Mouse (Mus musculus): ENCODE measurements around the gene Hk3. TPM values are rescaled to one million over a fixed set of nuclear protein-coding genes. Genes with fewer than 3 reads are reported as not detected.
A peak's percentile ranks its signal among the peaks of the same experiment; 100 is the strongest.

Hk3 gene
- polyA plus RNA-seq, 1 experiment from 2014 or later = 0.65 TPM

DNA sequence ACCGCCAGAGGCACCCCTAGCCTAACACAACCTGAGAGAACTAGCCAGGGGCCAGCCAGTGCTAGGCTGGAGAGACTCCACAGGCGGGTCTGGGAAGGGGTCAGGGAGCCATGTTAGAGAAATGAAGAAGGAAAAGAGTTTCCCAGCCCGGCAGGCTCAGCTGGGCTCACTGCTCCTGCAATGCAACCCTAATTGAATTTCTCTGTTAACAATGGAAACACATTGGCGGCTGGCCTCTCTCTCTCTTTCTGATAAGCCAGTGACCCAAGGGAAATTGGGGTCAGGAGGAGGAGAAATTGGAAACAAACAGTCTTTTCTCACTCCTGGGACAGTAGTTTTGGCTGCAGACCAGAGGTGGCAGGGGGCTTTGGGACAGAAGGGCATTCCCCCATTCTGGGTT, 26.6 kb downstream of the Hk3 start:
- no peak overlapping the region for H3K4me3 ChIP-seq
- H3K9me3 ChIP-seq = no peaks in the 10 kb centered on the region
- peak overlapping the region; percentile 62; the same call in 1 of the 2 replicates for H3K27ac ChIP-seq (replicated peaks)
- peaks cover 63% of the 10 kb centered on the region for H3K4me1 ChIP-seq
- H3K36me3 ChIP-seq (replicated peaks) = no peaks in the 10 kb centered on the region
- 6% methylated on average over 4 of the region's 4 CpGs for WGBS
- peak; percentile 47 for DNase-seq (ENCODE audit: low spot score)
- H3K27me3 ChIP-seq (replicated peaks; ENCODE audit: low read depth, poor library complexity, severe bottlenecking) = peaks cover 71% of the 10 kb centered on the region

GRCm38 (mm10) chr13:54992215-54992614, 29.0 kb downstream of the Hk3 start:
- Histone ChIP-seq H3K36me3 (replicated peaks) (no peaks in the 10 kb centered on the region), H3K4me1 (peaks cover 78% of the 10 kb centered on the region), H3K27ac (replicated peaks) (no peak overlapping the region), H3K27me3 (replicated peaks; ENCODE audit: low read depth, poor library complexity, severe bottlenecking) (peaks cover 62% of the 10 kb centered on the region), H3K4me3 (no peak overlapping the region), H3K9me3 (no peaks in the 10 kb centered on the region)
- 84% methylated on average over 7 of the region's 7 CpGs for WGBS
- DNase-seq (ENCODE audit: low spot score) = no peak

- H3K4me1 ChIP-seq = peaks cover 46% of the 10 kb centered on the region
- no peak for DNase-seq (ENCODE audit: low spot score)
- H3K4me3 ChIP-seq = no peak overlapping the region
- no peak overlapping the region for H3K27ac ChIP-seq (replicated peaks)
- no peaks in the 10 kb centered on the region for H3K9me3 ChIP-seq
- 48% methylated on average over 7 of the region's 7 CpGs for WGBS
- peaks cover 60% of the 10 kb centered on the region for H3K27me3 ChIP-seq (replicated peaks; ENCODE audit: low read depth, poor library complexity, severe bottlenecking)
- H3K36me3 ChIP-seq (replicated peaks) = no peaks in the 10 kb centered on the region
These were observed 32.9 kb downstream of the Hk3 start for GRCm38 (mm10) chr13:54988181-54988760.

GRCm38 (mm10) chr13:54987405-54987804, 33.8 kb downstream of the Hk3 start:
- 78% methylated on average over 9 of the region's 9 CpGs for WGBS
- Histone ChIP-seq H3K4me1 (peaks cover 37% of the 10 kb centered on the region), H3K27ac (replicated peaks) (no peak overlapping the region), H3K9me3 (no peaks in the 10 kb centered on the region), H3K36me3 (replicated peaks) (no peaks in the 10 kb centered on the region), H3K27me3 (replicated peaks; ENCODE audit: low read depth, poor library complexity, severe bottlenecking) (peaks cover 60% of the 10 kb centered on the region), H3K4me3 (no peak overlapping the region)
- no peak for DNase-seq (ENCODE audit: low spot score)

DNA sequence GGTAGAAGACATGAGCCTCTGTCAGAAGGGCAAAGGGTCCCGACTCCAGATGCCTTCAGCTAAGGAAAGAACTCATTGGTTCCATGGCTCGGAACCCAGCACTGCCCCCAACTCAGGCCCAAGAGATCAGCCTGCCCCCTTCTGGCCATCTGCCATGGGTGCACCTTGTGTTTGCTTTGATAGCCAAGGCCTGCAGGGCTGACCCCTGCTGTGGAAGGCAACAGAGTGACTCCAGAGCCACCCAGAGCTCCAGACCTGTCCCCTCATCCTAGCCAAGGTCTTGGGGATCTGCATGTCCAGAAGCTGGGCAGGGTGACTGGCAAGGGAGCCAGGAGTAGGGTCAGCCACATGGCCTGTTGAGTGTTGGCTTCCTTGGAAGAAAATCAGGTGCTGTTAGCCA, 37.6 kb downstream of the Hk3 start:
- Histone ChIP-seq H3K4me3 (no peak overlapping the region), H3K4me1 (peaks cover 46% of the 10 kb centered on the region), H3K36me3 (replicated peaks) (no peaks in the 10 kb centered on the region), H3K9me3 (no peaks in the 10 kb centered on the region), H3K27me3 (replicated peaks; ENCODE audit: low read depth, poor library complexity, severe bottlenecking) (peaks cover 73% of the 10 kb centered on the region), H3K27ac (replicated peaks) (no peak overlapping the region)
- peak; percentile 27 for DNase-seq (ENCODE audit: low spot score)
- 71% methylated on average over 2 of the region's 2 CpGs for WGBS

- no peak for DNase-seq (ENCODE audit: low spot score)
- Histone ChIP-seq H3K9me3 (no peaks in the 10 kb centered on the region), H3K27me3 (replicated peaks; ENCODE audit: low read depth, poor library complexity, severe bottlenecking) (peaks cover 71% of the 10 kb centered on the region), H3K27ac (replicated peaks) (no peak overlapping the region), H3K4me1 (peaks cover 41% of the 10 kb centered on the region), H3K4me3 (no peak overlapping the region), H3K36me3 (replicated peaks) (no peaks in the 10 kb centered on the region)
- 83% methylated on average over 8 of the region's 8 CpGs for WGBS
These were observed 38.2 kb downstream of the Hk3 start for GRCm38 (mm10) chr13:54983001-54983400.

GRCm38 (mm10) chr13:54980957-54981356, 40.2 kb downstream of the Hk3 start:
- DNase-seq (ENCODE audit: low spot score) = no peak
- Histone ChIP-seq H3K9me3 (no peaks in the 10 kb centered on the region), H3K36me3 (replicated peaks) (no peaks in the 10 kb centered on the region), H3K27me3 (replicated peaks; ENCODE audit: low read depth, poor library complexity, severe bottlenecking) (peaks cover 66% of the 10 kb centered on the region), H3K4me3 (no peak overlapping the region), H3K4me1 (peaks cover 44% of the 10 kb centered on the region), H3K27ac (replicated peaks) (no peak overlapping the region)
- WGBS = 68% methylated on average over 12 of the region's 12 CpGs

DNA sequence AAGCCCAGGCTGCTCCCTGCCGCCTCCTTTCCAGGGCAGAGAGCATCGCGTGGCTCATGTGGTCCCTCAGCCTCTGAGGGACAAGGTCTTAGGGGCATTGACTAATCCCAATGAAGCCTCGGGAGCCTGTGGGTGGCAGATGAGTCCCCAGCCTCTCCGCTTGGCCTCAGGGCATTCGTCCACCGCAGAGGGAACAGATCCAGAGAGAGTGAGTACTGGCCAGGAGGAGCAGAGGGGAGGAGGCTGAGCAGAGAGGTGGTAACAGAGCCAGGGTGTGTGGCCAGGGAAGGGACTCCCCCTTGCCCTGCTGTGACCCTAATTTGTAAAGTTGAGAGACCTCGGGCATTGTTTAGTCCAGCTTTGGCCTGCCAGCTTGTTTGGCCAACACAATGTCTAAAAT, 42.4 kb downstream of the Hk3 start:
- Histone ChIP-seq H3K4me1 (peaks cover 53% of the 10 kb centered on the region), H3K27ac (replicated peaks) (no peak overlapping the region), H3K9me3 (no peaks in the 10 kb centered on the region), H3K4me3 (no peak overlapping the region), H3K36me3 (replicated peaks) (no peaks in the 10 kb centered on the region), H3K27me3 (replicated peaks; ENCODE audit: low read depth, poor library complexity, severe bottlenecking) (peaks cover 56% of the 10 kb centered on the region)
- 23% methylated on average over 8 of the region's 8 CpGs for WGBS
- DNase-seq (ENCODE audit: low spot score) = no peak

DNA sequence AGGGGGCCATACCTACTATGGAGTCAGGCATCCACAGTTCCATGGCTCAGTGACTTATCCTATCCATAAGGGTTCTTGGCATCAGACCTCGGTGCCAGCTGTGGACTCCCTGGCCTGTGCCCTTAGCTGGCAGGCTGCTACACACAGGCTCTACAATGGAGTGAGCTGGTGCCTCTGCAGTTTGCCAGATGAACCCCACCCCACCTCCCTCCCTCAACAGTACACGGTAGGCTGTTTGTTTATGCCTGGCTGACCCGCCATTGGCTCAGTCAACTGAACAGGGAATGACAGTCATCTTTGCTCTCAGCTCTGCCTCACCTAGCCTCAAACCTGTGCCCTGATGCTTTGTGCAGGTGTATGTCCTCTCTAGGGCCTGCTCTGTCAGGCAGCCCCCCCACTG, 45.6 kb downstream of the Hk3 start:
- H3K27ac ChIP-seq (replicated peaks) = no peak overlapping the region
- H3K27me3 ChIP-seq (replicated peaks; ENCODE audit: low read depth, poor library complexity, severe bottlenecking) = peaks cover 32% of the 10 kb centered on the region
- DNase-seq (ENCODE audit: low spot score) = no peak
- no peaks in the 10 kb centered on the region for H3K9me3 ChIP-seq
- WGBS = 64% methylated on average over 3 of the region's 3 CpGs
- peaks cover 52% of the 10 kb centered on the region for H3K4me1 ChIP-seq
- H3K36me3 ChIP-seq (replicated peaks) = no peaks in the 10 kb centered on the region
- no peak overlapping the region for H3K4me3 ChIP-seq

DNA sequence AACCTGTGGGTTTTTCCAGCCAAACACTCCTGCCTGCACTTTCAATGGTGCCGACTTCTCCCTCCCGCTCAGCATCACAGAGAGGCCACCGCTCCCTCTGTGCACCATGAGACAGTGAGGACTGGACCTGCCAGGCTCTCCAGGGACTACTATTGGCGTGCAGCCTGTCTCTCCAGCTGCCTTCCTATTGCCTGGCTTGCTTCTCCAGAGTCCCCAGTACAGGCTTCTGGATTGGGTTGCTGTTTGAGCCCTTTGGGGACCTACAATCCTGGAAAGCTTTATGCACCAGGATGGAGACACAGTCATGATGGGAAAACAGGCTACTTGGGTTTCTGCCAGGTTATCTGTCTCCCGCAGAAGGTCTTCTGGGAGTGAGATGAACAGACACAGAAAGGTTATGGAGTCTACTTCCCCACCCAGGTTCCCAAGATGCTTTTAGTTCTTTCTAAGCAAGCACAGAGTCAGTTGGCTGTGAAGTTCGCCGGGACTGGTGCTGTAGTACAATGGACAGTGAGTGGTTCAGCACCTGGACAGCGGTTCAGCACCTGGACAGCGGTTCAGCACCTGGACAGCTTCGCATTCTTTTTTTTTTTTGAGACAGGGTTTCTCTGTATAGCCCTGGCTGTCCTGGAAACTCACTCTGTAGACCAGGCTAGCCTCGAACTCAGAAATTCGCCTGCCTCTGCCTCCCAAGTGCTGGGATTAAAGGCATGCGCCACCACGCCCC, 50.5 kb downstream of the Hk3 start:
- no peak overlapping the region for H3K27ac ChIP-seq (replicated peaks)
- peaks cover 29% of the 10 kb centered on the region for H3K27me3 ChIP-seq (replicated peaks; ENCODE audit: low read depth, poor library complexity, severe bottlenecking)
- H3K4me3 ChIP-seq = no peak overlapping the region
- peak; percentile 82 for DNase-seq (ENCODE audit: low spot score)
- 39% methylated on average over 14 of the region's 14 CpGs for WGBS
- peaks cover 55% of the 10 kb centered on the region for H3K4me1 ChIP-seq
- H3K36me3 ChIP-seq (replicated peaks) = no peaks in the 10 kb centered on the region
- H3K9me3 ChIP-seq = no peaks in the 10 kb centered on the region

- peaks cover 40% of the 10 kb centered on the region for H3K27me3 ChIP-seq (replicated peaks; ENCODE audit: low read depth, poor library complexity, severe bottlenecking)
These were observed 51.7 kb downstream of the Hk3 start for GRCm38 (mm10) chr13:54969513-54969912.

GRCm38 (mm10) chr13:54968636-54969035, 52.5 kb downstream of the Hk3 start:
- no peak overlapping the region for H3K27ac ChIP-seq (replicated peaks)
- no peaks in the 10 kb centered on the region for H3K9me3 ChIP-seq
- WGBS = 62% methylated on average over 5 of the region's 5 CpGs
- H3K4me1 ChIP-seq = peaks cover 57% of the 10 kb centered on the region
- H3K4me3 ChIP-seq = no peak overlapping the region
- no peak for DNase-seq (ENCODE audit: low spot score)
- H3K36me3 ChIP-seq (replicated peaks) = no peaks in the 10 kb centered on the region
- peaks cover 40% of the 10 kb centered on the region for H3K27me3 ChIP-seq (replicated peaks; ENCODE audit: low read depth, poor library complexity, severe bottlenecking)

More at GRCm38 (mm10) chr13:54969513-54969912, 51.7 kb downstream of the Hk3 start:
- no peaks in the 10 kb centered on the region for H3K36me3 ChIP-seq (replicated peaks)
- DNase-seq (ENCODE audit: low spot score) = no peak
- no peak overlapping the region for H3K27ac ChIP-seq (replicated peaks)
- H3K4me1 ChIP-seq = peaks cover 49% of the 10 kb centered on the region
- H3K9me3 ChIP-seq = no peaks in the 10 kb centered on the region
- WGBS = 56% methylated on average over 9 of the region's 9 CpGs
- H3K4me3 ChIP-seq = 0 out of 2 replicates have a peak overlapping the region, but pooled peaks have one; percentile 13

DNA sequence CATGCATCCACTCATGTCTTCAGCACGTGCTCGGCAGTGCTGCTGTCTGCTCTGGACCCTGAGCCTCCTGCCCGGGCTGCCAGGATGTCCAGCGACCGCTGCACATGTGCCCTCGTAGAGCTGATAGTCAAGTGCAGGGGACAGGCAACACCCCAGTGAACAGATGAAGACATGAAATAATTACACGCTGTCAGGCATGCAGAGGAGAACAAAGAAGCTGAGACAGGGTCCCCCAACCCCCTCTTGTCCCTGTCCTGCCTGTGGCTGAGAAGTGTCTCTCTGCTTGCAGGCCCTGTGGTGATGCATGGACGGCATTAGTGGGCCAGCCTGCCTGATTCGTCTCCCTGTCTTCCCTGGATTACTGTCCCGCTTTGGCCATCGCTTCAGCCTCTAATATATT, 53.7 kb downstream of the Hk3 start:
- Histone ChIP-seq H3K4me3 (no peak overlapping the region), H3K27ac (replicated peaks) (no peak overlapping the region), H3K4me1 (peaks cover 59% of the 10 kb centered on the region), H3K9me3 (no peaks in the 10 kb centered on the region), H3K27me3 (replicated peaks; ENCODE audit: low read depth, poor library complexity, severe bottlenecking) (peaks cover 43% of the 10 kb centered on the region), H3K36me3 (replicated peaks) (no peaks in the 10 kb centered on the region)
- no peak for DNase-seq (ENCODE audit: low spot score)
- WGBS = 67% methylated on average over 11 of the region's 11 CpGs

All from embryonic facial prominence, embryonic 10.5 days (tissue).